Mouse (Mus musculus) testis, postnatal 10 days (tissue): Measurements from ENCODE around the gene Zfp366.
"Not testable (repeated sequence)": the region's sequence is repeated elsewhere in the genome, so short reads cannot be mapped to it uniquely, and the experiment has no call there.

Experiments used
- DNase-seq: peaks from one replicate; pipeline ENCODE4 v3.0.0; 2021; ENCODE audit warnings: low spot score

The Zfp366 gene

DNA sequence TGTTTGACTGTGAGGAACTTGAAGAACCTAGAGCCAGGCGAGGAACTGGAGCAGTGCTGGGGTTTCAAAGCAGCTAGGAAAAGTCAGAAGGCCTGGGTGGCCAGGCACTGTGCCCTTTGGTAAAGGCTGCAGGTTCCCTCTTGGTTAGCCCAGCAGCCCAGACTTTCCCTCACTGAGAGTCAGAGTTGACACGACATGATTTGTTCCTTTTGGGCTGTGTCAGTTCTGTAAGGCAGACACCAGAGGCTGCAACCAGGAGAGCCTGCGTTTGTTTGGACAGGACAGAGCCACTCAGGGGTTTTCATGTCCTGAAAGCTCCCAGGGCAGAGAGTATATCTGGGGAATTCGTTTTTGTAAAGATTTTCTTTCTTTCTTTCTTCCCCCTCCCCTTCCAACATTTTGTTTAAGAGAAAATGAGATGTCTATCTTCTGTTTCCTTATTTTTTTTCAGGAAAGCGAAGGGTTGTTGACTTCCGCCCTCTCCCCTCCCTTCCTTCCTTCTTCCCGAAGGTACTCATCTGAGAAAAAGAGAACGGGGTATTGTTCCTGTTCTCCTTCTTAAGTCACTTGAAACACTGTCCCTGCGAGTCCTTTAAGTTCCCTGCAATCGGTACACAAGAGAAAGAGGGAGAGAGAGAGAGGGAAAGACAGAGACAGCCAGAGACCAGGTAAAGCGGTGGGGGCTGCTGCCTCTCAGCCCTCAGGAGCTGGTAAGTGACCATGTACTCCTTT, at the start of gene Zfp366:
Gene Zfp366 (plus strand): TSS at position 669 of the 732 bp plus-strand sequence.
- DNase-seq, result no peak

DNA sequence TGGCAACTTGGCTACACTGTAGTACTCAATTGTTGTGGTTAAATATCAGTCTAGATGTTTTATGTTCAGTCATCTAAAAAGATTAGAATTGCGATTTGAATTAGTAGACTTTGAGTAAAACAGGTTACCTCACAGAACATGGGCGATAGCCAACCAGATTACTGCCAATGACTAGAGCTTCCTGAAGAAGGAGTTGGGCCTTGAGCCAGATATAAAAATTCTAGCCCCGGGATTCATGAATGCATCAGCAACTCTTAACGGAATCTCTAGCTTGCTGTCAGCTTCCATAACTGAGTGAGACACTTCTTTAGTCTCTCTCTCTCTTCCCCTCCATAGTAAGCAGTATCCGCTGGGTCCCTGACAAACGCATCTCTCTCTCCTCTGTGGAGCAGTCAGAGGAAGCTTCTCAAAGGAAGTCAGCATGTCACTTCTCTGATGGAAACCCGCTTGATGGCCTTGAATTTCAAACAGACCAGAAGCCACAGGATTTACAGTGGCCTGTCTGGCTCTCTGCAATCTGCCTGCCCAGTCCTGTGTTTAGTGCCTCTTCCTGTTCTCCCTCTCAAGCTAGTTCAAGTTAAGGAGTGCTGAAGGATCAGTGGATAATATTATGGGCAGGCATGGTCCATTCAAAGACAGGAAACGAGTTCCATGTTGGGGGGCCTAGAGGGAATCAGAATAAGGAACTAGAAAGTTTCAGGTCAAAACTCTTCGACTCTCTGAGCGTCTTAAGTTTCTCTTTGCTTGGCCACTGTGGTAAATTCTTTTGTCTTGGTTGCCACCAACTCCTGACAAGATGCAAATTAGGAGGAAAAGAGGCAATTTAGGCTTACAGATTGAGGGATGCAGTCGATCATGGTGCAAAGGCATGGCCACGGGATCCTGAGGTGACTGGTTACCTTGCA, 46.0 kb upstream of the Zfp366 start:
- DNase-seq, result no peak

GRCm38 (mm10) chr13:99146355-99146871, 38.2 kb upstream of the Zfp366 start:
- DNase-seq, result peak; percentile 26

- no peak for DNase-seq
Observed at GRCm38 (mm10) chr13:99147645-99148111, 36.9 kb upstream of the Zfp366 start.

DNA sequence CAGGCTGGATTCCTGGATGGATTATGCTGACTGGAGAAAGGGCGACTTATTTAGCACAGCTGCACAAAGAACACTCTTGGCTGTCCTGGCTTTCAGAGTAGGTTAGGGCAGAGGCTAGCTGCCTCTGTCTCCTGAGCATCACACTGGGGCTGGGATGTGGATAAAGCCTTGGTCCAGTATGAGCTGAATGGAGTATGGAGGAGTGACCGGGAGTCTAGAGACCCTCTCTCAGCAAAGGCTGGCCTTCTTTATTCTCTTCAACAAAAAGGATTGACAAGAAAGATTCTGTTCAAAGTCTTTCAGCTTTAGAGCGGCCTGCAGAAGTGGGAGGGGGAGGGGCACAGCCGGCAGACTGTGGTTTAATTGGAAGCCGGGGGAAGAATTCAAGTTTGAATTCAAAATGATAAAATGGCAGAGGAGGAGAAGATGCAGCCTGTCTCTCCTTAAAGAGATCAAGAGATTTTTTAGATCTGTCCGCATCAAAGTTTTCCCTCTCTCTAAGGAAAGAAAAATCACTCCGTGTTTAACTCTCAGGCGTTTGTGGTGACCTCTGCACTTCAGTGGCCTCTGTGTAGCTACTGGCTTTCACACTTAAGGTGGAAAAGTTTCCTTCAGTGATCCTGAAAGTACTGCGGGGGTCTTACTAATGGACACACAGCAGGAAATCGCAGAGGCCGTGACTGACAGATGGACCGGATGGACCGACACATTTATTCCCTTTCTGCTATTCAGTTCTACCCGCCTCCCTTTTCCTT, 34.9 kb upstream of the Zfp366 start:
- DNase-seq, result peak; percentile 37

GRCm38 (mm10) chr13:99150626-99151025, 34.0 kb upstream of the Zfp366 start:
- DNase-seq, result peak; percentile 33

- peak; percentile 31 for DNase-seq
Observed at GRCm38 (mm10) chr13:99151121-99151520, 33.5 kb upstream of the Zfp366 start.

DNA sequence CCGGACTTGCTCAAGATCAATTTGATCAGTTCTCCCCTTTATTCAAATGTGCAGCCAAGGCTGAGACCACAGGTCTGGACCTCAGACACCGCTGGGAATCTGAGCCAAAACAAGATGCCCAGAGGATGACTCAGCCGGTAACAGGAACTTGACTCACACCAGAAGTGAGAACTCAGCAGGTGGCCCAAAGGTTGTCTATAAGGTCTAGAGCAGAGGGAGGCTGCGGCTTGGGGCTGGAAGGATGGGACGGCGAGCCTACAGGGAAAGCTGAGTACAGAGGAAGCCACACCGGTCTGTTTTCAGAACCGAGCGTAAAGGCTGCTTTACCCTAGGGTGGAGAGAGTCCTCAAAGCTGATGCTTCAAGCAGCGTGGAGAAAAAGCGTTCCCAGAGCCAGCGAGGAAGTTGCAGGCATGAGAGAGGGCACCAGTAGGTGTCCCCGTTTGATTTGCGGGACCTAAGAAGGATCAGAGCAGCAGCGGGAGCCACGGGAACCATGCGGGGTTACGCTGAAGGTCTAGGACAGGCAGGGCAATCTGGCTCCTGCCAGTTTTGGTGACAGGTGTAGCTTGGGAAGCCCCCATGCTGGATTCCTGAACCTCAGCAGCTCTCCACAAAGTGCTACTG, 32.2 kb upstream of the Zfp366 start:
- peak; percentile 47 for DNase-seq

DNA sequence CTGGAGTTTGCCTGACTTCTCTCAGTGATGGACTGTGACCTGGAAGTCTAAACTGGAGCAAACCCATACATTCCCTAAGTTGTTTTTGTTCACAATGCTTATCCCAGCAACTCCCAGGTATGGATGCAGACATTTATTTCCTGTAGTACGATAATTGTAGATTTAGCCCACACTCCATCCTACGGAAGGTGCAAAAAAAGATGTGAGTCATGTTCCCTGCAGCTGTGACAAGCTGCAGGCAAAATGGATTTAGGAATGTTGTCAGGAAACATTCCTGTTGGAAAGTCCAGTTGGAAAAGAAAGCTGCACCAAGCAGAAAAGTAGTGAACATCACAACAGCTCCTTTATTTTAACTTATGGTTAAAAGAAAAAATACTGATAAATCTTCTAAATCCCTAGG, 26.9 kb upstream of the Zfp366 start:
- DNase-seq, result peak; percentile 13

GRCm38 (mm10) chr13:99158773-99159172, 25.9 kb upstream of the Zfp366 start:
- no peak for DNase-seq

GRCm38 (mm10) chr13:99163071-99163470, 21.6 kb upstream of the Zfp366 start:
- no peak for DNase-seq

GRCm38 (mm10) chr13:99163521-99164359, 20.9 kb upstream of the Zfp366 start:
- no peak for DNase-seq

DNA sequence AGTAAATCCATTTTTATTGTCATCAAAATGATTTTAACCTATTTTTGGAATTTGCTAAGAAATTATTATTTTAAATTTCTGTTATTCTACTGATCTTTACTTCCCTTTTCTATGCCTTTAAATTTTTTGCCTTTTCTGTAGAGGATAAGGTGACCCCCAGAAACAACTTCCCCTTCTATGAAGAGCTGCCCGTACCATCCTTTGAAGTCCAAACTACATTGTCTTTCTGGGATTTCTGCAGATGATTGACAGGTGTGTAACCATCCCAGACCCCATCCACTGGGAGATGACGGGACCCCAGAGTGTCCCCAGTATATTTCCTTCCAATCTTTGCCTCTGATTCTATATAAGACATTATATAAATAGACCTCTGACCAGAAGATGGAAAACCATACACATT, 20.3 kb upstream of the Zfp366 start:
- DNase-seq, result no peak

GRCm38 (mm10) chr13:99169401-99169800, 15.2 kb upstream of the Zfp366 start:
- DNase-seq, result no peak

GRCm38 (mm10) chr13:99170337-99170736, 14.3 kb upstream of the Zfp366 start:
- DNase-seq, result no peak

GRCm38 (mm10) chr13:99173849-99174248, 10.8 kb upstream of the Zfp366 start:
- no peak for DNase-seq

GRCm38 (mm10) chr13:99182828-99183227, 1.8 kb upstream of the Zfp366 start:
- DNase-seq, result not testable (repeated sequence)

- DNase-seq, result no peak
Observed at GRCm38 (mm10) chr13:99183257-99183895, 1.2 kb upstream of the Zfp366 start.

GRCm38 (mm10) chr13:99185573-99185972, 950 bp downstream of the Zfp366 start:
- DNase-seq, result no peak
